Mouse (Mus musculus) heart, embryonic 15.5 days (tissue): ENCODE results near the gene Pcbp2. TPM values are rescaled to one million over a fixed set of nuclear protein-coding genes. Genes with fewer than 3 reads are reported as not detected.
A peak's percentile ranks its signal among the peaks of the same experiment; 100 is the strongest.

Experiments
- ATAC-seq: fragments of 200-750 bp; cut with Nextera tagmentation; replicated peaks from 2 replicates; pipeline ENCODE4 v1.8.0; 2017; ENCODE audit warnings: low read depth, moderate TSS enrichment; ENCODE audit not compliant: insufficient number of reproducible peaks, insufficient read depth, low FRiP score
- H3K27ac ChIP-seq: fragments of 300-500 bp; sonication (generic); 2 replicates; pipeline ENCODE4 v1.5.1; 2015; ENCODE audit warnings: mild to moderate bottlenecking, inconsistent platforms
- H3K27me3 ChIP-seq: fragments of 300-500 bp; sonication (generic); 2 replicates; pipeline ENCODE4 v1.6.1; 2015; ENCODE audit warnings: inconsistent platforms
- H3K36me3 ChIP-seq: fragments of 300-500 bp; sonication (generic); 2 replicates; pipeline ENCODE4 v1.6.1; 2015; ENCODE audit warnings: mild to moderate bottlenecking, inconsistent platforms
- H3K4me1 ChIP-seq: fragments of 300-500 bp; sonication (generic); replicated peaks from 2 replicates; pipeline ENCODE4 v1.6.1; 2015; ENCODE audit warnings: inconsistent platforms
- H3K4me2 ChIP-seq: fragments of 300-500 bp; sonication (generic); 2 replicates; pipeline ENCODE4 v1.6.1; 2015; ENCODE audit warnings: inconsistent platforms, mild to moderate bottlenecking, moderate library complexity
- H3K4me3 ChIP-seq: fragments of 300-500 bp; sonication (generic); 2 replicates; pipeline ENCODE4 v1.5.1; 2015; ENCODE audit warnings: mild to moderate bottlenecking, inconsistent platforms
- H3K9ac ChIP-seq: fragments of 300-500 bp; sonication (generic); 2 replicates; pipeline ENCODE4 v1.6.1; 2015; ENCODE audit warnings: mild to moderate bottlenecking, inconsistent platforms
- H3K9me3 ChIP-seq: fragments of 300-500 bp; sonication (generic); replicated peaks from 2 replicates; pipeline ENCODE4 v1.6.1; 2016; ENCODE audit warnings: inconsistent platforms
- WGBS: fragments of 180-500 bp; shearing (Covaris S2); methylation state at CpG from one replicate; pipeline ENCODE4 v1.1.7; 2015; ENCODE audit warnings: mixed read lengths; 5-methylcytosine and 5-hydroxymethylcytosine counted together
- polyA plus RNA-seq: library from polyadenylated mRNA; unstranded; fragments of >200 nt; fragmentation: Nextera tagmentation; extraction: Ambion mirVana; gene quantifications from 2 replicates; pipeline ENCODE4 v1.2.1, GENCODE M21; 2015

Pcbp2 gene
- polyA plus RNA-seq, 1 experiment from 2014 or later: 130 TPM

- Histone ChIP-seq H3K9me3 (no peaks in the 10 kb centered on the region), H3K9ac (no peak overlapping the region), H3K4me2 (no peak overlapping the region), H3K36me3 (no peaks in the 10 kb centered on the region; the same call in 1 of the 2 replicates), H3K4me1 (peaks cover 12% of the 10 kb centered on the region), H3K4me3 (no peak overlapping the region), H3K27ac (no peak overlapping the region), H3K27me3 (no peaks in the 10 kb centered on the region)
- WGBS: 93% methylated on average over 9 of the region's 9 CpGs
- ATAC-seq: no peak
Measured at GRCm38 (mm10) chr15:102468675-102469370, 1.5 kb upstream of the Pcbp2 start.

- WGBS: under 1% methylated on average over 46 of the region's 67 CpGs
- Histone ChIP-seq H3K9me3 (no peaks in the 10 kb centered on the region), H3K4me2 (peak overlapping the region; percentile 66), H3K27me3 (no peaks in the 10 kb centered on the region), H3K27ac (peak overlapping the region; percentile 97), H3K36me3 (peaks cover 18% of the 10 kb centered on the region), H3K4me3 (peak overlapping the region; percentile 93), H3K4me1 (peaks cover 12% of the 10 kb centered on the region), H3K9ac (peak overlapping the region; percentile 90)
- ATAC-seq: peak; percentile 70
Measured at GRCm38 (mm10) chr15:102470605-102471294, 411 bp downstream of the Pcbp2 start.

GRCm38 (mm10) chr15:102471295-102471645 is 931 bp downstream of the Pcbp2 start:
- peak overlapping the region; percentile 66 for H3K4me2 ChIP-seq
- peak overlapping the region; percentile 97 for H3K27ac ChIP-seq
- H3K4me3 ChIP-seq: peak overlapping the region; percentile 93
- H3K4me1 ChIP-seq: peaks cover 12% of the 10 kb centered on the region
- no peak for ATAC-seq
- peak overlapping the region; percentile 90 for H3K9ac ChIP-seq
- peaks cover 24% of the 10 kb centered on the region for H3K36me3 ChIP-seq
- H3K27me3 ChIP-seq: no peaks in the 10 kb centered on the region
- 0% methylated on average over 10 of the region's 10 CpGs for WGBS
- no peaks in the 10 kb centered on the region for H3K9me3 ChIP-seq

GRCm38 (mm10) chr15:102471727-102472126 is 1.4 kb downstream of the Pcbp2 start:
- H3K27me3 ChIP-seq: no peaks in the 10 kb centered on the region
- peaks cover 12% of the 10 kb centered on the region for H3K4me1 ChIP-seq
- H3K27ac ChIP-seq: 0 out of 2 replicates have a peak overlapping the region, but pooled peaks have one; percentile 22
- peaks cover 27% of the 10 kb centered on the region for H3K36me3 ChIP-seq
- H3K9me3 ChIP-seq: no peaks in the 10 kb centered on the region
- peak overlapping the region; percentile 90 for H3K9ac ChIP-seq
- no peak for ATAC-seq
- peak overlapping the region; percentile 93 for H3K4me3 ChIP-seq
- H3K4me2 ChIP-seq: peak overlapping the region; percentile 66

- peaks cover 42% of the 10 kb centered on the region for H3K36me3 ChIP-seq
- H3K9me3 ChIP-seq: no peaks in the 10 kb centered on the region
- WGBS: 62% methylated on average over 2 of the region's 2 CpGs
- no peak overlapping the region for H3K27ac ChIP-seq
- H3K4me2 ChIP-seq: peak overlapping the region; percentile 20; the same call in 1 of the 2 replicates
- H3K4me3 ChIP-seq: no peak overlapping the region
- H3K27me3 ChIP-seq: no peaks in the 10 kb centered on the region
- no peak overlapping the region for H3K9ac ChIP-seq
- H3K4me1 ChIP-seq: peaks cover 12% of the 10 kb centered on the region
- ATAC-seq: no peak
Measured at GRCm38 (mm10) chr15:102473246-102473645, 2.9 kb downstream of the Pcbp2 start.

GRCm38 (mm10) chr15:102474520-102474919 is 4.2 kb downstream of the Pcbp2 start:
- ATAC-seq: no peak
- Histone ChIP-seq H3K4me3 (no peak overlapping the region), H3K27me3 (no peaks in the 10 kb centered on the region), H3K9ac (no peak overlapping the region), H3K4me2 (no peak overlapping the region), H3K27ac (no peak overlapping the region), H3K36me3 (peaks cover 53% of the 10 kb centered on the region), H3K4me1 (peaks cover 12% of the 10 kb centered on the region), H3K9me3 (no peaks in the 10 kb centered on the region)
- 82% methylated on average over 2 of the region's 2 CpGs for WGBS

- H3K4me3 ChIP-seq: no peak overlapping the region
- no peaks in the 10 kb centered on the region for H3K27me3 ChIP-seq
- WGBS: 57% methylated on average over 3 of the region's 3 CpGs
- H3K9ac ChIP-seq: no peak overlapping the region
- H3K4me2 ChIP-seq: peak overlapping the region; percentile 13; the same call in 1 of the 2 replicates
- peaks cover 77% of the 10 kb centered on the region for H3K36me3 ChIP-seq
- ATAC-seq: no peak
- H3K9me3 ChIP-seq: no peaks in the 10 kb centered on the region
- peak overlapping the region; percentile 57 for H3K27ac ChIP-seq
- H3K4me1 ChIP-seq: peaks cover 18% of the 10 kb centered on the region
Measured at GRCm38 (mm10) chr15:102483136-102483535, 12.8 kb downstream of the Pcbp2 start.

- no peaks in the 10 kb centered on the region for H3K9me3 ChIP-seq
- peaks cover 18% of the 10 kb centered on the region for H3K4me1 ChIP-seq
- H3K27ac ChIP-seq: no peak overlapping the region
- no peaks in the 10 kb centered on the region for H3K27me3 ChIP-seq
- WGBS: 88% methylated on average over 12 of the region's 12 CpGs
- H3K36me3 ChIP-seq: peaks cover 83% of the 10 kb centered on the region
- H3K4me3 ChIP-seq: no peak overlapping the region
- no peak overlapping the region for H3K9ac ChIP-seq
- no peak for ATAC-seq
- H3K4me2 ChIP-seq: no peak overlapping the region
Measured at GRCm38 (mm10) chr15:102485853-102486252, 15.5 kb downstream of the Pcbp2 start.

GRCm38 (mm10) chr15:102487664-102488063 is 17.3 kb downstream of the Pcbp2 start:
- no peaks in the 10 kb centered on the region for H3K27me3 ChIP-seq
- no peak overlapping the region for H3K9ac ChIP-seq
- WGBS: 61% methylated on average over 1 of the region's 1 CpGs
- peaks cover 11% of the 10 kb centered on the region for H3K4me1 ChIP-seq
- ATAC-seq: no peak
- H3K4me2 ChIP-seq: no peak overlapping the region
- peaks cover 85% of the 10 kb centered on the region for H3K36me3 ChIP-seq
- no peak overlapping the region for H3K27ac ChIP-seq
- H3K9me3 ChIP-seq: no peaks in the 10 kb centered on the region
- no peak overlapping the region for H3K4me3 ChIP-seq

- Histone ChIP-seq H3K4me2 (no peak overlapping the region), H3K27me3 (no peaks in the 10 kb centered on the region), H3K9me3 (no peaks in the 10 kb centered on the region), H3K9ac (no peak overlapping the region), H3K4me1 (no peaks in the 10 kb centered on the region), H3K36me3 (peaks cover 96% of the 10 kb centered on the region), H3K4me3 (no peak overlapping the region), H3K27ac (no peak overlapping the region)
- no peak for ATAC-seq
- WGBS: 90% methylated on average over 3 of the region's 3 CpGs
Measured at GRCm38 (mm10) chr15:102498322-102498721, 28.0 kb downstream of the Pcbp2 start.

- no peak for ATAC-seq
- H3K27me3 ChIP-seq: no peaks in the 10 kb centered on the region
- H3K4me2 ChIP-seq: no peak overlapping the region
- H3K36me3 ChIP-seq: peaks cover 96% of the 10 kb centered on the region
- no peak overlapping the region for H3K9ac ChIP-seq
- no peaks in the 10 kb centered on the region for H3K4me1 ChIP-seq
- 65% methylated on average over 3 of the region's 3 CpGs for WGBS
- H3K27ac ChIP-seq: no peak overlapping the region
- no peaks in the 10 kb centered on the region for H3K9me3 ChIP-seq
- H3K4me3 ChIP-seq: no peak overlapping the region
Measured at GRCm38 (mm10) chr15:102499370-102499769, 29.0 kb downstream of the Pcbp2 start.
